Mouse (Mus musculus) heart, adult 2 months (tissue): ENCODE data around the gene Tmtc2.

Source experiments
- CTCF ChIP-seq: fragments of 200-600 bp; IDR thresholded peaks from 2 replicates; pipeline ENCODE4 v1.8.1; 2022; ENCODE audit warnings: antibody characterized with exemption, mild to moderate bottlenecking, moderate library complexity
- POLR2A ChIP-seq: fragments of 200-500 bp; IDR thresholded peaks from 2 replicates; pipeline ENCODE4 v1.6.1; 2011; ENCODE audit warnings: mild to moderate bottlenecking, low read depth, low read length, control low read depth; ENCODE audit not compliant: insufficient read depth

GRCm38 (mm10) chr10:105401754-105402480, 172.3 kb downstream of the Tmtc2 start:
- TF ChIP-seq CTCF (no peak), POLR2A (no peak)
